Mouse (Mus musculus) adrenal gland, adult 8-10 months (tissue): ENCODE data around the gene Glo1. TPM values are rescaled to one million over a fixed set of nuclear protein-coding genes. Genes with fewer than 3 reads are reported as not detected.

ENCODE experiments used
- total RNA-seq, 4 experiments: library from RNA; stranded (reverse); gene quantifications; 2 replicates each; pipeline ENCODE4 v1.2.4; 2022

The Glo1 gene
- total RNA-seq, 4 experiments from 2014 or later, result 148 to 169 (median 160) TPM

Other genes starting within 250 kb of the Glo1 start
- gene Btbd9, start 50.4 kb downstream of the Glo1 start, total RNA-seq, result 10 to 100 TPM; 40.1 to 61.6 (median 48.3) TPM
- under 1 TPM; 0.37 to 0.81 (median 0.68) TPM for gene Dnah8, start 2.5 kb downstream of the Glo1 start, total RNA-seq